Mouse (Mus musculus) megakaryocyte, embryonic 14.5 days (primary cell): ENCODE measurements at regions not wholly inside any gene's neighbourhood (a gene's known extent, or its start where the extent isn't known, plus 50 kb on each side); places are given as distances from the start of the nearest gene placed in this dataset.

ENCODE experiments used
- FLI1 ChIP-seq: IDR thresholded peaks from 2 replicates; pipeline ENCODE4 v1.6.1; 2012; ENCODE audit warnings: low read length, inconsistent platforms, mixed read lengths
- GATA1 ChIP-seq: IDR thresholded peaks from 3 replicates; pipeline ENCODE4 v1.6.1; 2012; ENCODE audit warnings: mixed read lengths, low read length, inconsistent platforms, borderline replicate concordance

DNA sequence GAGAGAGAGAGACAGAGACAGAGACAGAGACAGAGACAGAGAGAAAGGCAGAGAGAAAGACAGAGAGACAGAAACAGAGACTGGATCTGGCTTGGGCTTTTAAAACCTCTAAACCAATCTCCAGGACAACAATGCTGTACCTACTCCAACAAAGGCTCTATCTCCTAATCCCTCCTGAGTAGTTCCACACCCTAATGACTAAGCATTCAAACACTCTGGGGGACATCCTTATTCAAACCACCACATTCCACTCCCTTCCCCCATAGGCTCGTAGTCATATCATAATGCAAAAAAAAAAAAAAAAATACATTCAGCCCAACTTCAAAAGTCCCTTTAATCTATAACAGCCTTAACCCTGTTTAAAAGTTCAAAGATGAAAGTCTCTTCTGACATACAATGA lies 289.3 kb downstream of the Diras2 start:
- TF ChIP-seq GATA1, result no peak
- TF ChIP-seq FLI1, result no peak
